Mouse (Mus musculus) brain, adult 2 months (tissue): ENCODE data around the gene Gm48552.

ENCODE experiments used
- DNase-seq: peaks from one replicate; pipeline ENCODE4 v3.0.0; 2011; ENCODE audit warnings: low read depth, low spot score

The Gm48552 gene

GRCm38 (mm10) chr10:81387716-81388115, 1.1 kb upstream of the Gm48552 start:
- no peak for DNase-seq

DNA sequence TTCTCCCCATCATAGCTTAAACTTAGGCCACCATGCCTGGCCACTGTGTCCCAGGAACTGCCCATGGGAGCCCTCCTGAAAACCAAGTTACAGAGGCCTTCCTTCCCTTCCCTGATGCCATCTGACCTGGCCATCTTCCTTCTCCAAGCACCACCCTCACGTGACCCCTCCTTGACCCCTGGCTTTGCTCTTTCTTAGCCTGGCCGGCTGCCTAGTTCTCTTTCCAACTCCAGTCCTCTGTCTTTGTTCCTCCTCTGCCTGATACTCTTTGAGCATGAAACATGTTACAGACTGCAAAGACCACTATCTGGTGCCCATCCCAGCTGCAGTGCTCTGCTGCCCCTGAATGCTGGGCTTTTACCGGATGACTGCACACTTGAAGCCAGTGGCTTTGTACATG, 568 bp downstream of the Gm48552 start:
- no peak for DNase-seq

- DNase-seq, result peak; percentile 65
Observed at GRCm38 (mm10) chr10:81389801-81390677, 1.2 kb downstream of the Gm48552 start.

DNA sequence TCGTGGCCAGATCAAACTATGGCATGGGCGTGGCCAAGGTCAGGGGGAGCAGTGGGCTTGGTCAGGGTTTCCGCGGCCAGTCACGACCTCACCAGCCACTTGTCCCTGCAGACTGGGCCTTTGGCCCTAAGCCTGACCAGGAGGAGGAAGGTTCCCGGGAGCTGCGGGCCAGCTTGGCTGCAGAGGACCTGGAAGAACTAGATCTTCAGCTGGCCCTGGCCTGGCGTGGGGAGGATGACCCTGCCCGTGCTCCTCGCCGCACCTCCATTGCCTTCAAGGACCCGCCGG, 1.8 kb downstream of the Gm48552 start:
- no peak for DNase-seq

DNA sequence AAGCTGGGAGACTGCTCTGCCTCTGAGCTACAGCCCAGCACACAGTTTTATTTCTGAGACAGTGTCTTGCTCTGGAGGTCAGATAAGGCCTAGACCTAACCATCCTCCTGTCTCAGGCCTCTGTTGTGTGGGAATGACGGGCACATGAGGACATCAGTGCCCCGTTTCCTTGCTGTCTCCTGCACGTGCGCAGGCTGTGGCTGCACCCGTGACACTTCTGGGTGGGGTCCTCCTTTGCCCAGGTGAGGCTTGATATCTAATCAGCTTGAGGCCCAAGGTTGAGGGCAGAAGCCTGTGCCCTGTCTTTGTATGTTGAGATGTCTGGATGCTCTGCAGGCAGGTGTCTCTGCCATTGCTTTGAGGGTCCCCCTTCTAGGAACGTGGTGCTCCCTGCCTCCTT, 3.5 kb downstream of the Gm48552 start:
- no peak for DNase-seq

DNA sequence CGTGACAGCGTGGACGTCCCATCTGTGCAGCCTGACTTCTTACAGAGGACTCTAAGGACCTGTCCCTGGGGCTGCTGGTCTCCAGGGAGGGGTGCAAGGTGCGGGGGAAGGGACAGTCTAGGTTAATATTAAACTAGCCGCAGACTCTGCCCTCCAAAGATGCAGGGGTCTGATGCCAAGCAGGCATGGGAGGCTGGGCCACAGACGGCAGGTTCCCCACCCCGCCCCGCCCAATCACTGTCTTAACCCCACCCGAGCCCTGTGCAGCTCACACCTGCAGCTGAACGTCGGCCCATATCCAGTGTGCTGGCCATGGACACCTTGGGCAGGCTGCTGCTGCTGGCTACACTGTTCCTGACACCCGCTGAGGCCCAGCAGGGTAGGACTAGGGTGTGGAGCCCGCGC, 4.0 kb downstream of the Gm48552 start, which contains the start of gene Smim24:
Gene Smim24 (plus strand): TSS at position 271 of the 405 bp plus-strand sequence.
- DNase-seq, result no peak

DNA sequence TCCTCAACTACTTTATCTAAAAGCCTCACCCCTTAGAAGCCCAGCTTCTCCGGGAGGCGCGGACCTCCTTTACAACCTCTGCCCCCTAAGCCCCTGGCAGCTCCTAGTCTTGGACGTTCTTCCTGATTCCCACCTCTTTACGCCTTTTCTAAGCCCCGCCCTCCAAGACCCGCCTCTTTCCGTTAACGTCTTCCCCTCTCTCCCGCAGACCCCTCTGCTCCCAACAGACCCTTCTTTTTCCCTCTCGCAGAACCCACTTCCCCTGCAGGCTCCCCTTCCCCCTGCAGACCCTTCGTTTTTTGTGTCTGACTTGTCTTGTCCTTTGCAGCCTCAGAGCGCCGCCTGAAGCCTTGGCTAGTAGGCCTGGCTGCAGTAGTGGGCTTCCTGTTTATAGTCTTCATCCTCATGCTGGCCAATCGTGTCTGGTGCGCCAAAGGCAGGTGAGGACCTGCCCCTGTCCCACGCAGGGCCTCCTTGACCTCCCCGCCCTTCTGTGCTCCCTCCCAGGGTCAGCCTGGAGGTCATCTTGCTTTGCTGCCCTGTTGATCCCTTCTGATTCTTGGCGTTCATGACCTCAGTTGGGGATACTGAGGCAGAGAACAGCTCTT, 4.8 kb downstream of the Gm48552 start:
- no peak for DNase-seq

- DNase-seq, result peak; percentile 71
Observed at GRCm38 (mm10) chr10:81395127-81395526, 6.3 kb downstream of the Gm48552 start.

- no peak for DNase-seq
Observed at GRCm38 (mm10) chr10:81395865-81396264, 7.1 kb downstream of the Gm48552 start.

DNA sequence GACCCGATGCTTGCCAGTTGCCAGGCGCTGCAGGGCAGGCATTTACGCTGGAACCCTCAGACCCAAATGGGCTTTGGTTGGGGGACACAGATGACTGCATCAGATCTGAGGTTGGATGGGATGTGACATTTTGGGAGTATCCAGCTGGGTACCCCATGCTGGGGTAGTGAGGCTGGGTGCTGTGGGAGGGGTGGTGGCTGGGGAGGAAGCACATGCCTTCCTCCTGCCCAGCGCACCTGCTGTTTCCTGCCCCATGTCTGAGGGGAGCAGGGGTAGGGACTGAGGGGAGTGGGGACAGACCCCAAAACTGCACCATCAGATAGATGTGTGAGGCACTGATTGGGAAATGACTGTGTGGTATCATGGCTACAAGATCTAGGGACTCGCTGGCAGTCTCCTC, 7.9 kb downstream of the Gm48552 start:
- no peak for DNase-seq

DNA sequence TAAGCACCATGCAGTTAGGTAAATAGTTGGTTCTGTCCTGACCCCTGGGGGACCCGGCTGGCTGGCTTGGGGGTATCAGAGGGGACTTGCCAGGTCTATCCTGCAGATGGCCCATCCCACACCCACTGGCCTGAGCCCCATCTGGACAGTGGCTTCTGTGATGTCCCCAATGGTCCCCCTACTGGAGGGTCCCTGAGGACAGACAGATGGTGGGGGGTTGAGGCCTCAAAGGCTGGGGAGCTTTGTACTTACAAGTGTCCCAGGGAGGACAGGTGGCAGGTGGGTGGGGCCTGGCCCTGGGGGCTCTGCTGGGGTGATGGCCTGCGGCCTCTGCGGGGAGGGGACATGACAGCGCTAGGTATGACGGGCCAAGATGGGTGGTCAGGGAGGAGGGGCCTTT, 10.5 kb downstream of the Gm48552 start:
- DNase-seq, result no peak

DNA sequence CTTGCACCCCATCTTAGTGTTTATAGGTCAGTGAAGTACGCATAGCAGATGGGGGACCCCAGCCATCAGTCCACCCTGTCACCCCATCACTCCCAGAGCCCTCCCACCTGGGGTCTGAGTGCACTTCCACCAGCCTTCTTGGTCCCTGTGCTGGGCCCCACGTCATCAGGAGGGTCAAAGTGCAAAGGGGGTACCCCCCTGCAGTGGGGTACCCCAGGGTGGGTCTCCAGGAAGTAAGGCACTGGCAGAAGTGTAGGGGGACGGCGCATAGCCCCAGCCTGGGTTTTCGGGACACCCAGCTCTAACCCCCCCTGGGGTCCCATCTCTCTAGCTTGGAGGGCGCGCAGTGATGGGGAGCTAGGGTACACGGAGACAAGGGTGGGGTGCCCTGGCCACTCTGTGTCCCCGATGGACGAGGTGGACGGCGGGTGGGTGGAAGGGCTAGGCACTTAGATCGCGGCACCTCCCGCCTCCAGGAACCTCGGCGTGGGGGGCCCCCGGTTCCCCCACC, 11.0 kb downstream of the Gm48552 start:
- DNase-seq, result no peak

DNA sequence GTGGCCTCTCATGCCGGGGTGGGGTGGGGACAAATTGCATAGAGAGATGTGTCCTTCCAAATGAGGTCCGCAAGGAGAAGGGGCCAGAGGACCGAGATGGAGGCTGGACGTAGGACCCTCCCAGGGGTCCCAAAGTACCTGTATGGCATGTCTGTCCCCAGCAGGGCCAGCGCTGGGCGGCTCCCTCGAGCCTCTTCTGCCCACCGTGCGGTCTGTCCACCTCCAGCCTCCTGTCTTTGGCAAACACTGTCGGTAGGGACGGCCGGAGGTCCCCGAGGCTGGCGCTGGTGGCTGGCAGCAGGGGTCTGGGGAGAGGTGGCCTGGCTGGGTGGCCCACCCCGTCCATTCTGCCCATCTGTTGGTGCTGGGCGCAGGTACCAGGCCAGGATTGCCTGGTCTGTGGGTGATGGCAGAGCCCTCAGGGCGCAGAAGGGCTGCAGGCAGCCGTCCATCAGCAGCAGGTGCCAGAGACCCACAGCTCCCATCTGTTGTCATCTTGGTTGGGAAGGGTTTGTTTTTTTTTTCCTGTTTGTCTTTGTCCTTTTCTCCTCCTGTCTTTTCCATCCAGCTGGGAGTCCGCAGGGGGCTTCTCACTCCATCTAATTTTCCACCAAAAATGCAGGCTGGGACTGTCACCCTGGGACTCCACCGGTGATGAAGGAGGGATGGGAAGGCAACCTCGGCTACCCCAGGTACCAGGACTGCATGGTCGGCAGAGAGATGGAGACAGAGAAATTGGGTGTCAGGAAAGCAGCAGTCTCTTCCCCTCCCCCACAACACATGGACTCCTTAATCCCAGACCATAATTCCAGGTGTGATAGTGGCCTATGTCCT, 11.8 kb downstream of the Gm48552 start:
- peak; percentile 94 for DNase-seq

GRCm38 (mm10) chr10:81401205-81401520, 12.4 kb downstream of the Gm48552 start:
- peak; percentile 55 for DNase-seq

DNA sequence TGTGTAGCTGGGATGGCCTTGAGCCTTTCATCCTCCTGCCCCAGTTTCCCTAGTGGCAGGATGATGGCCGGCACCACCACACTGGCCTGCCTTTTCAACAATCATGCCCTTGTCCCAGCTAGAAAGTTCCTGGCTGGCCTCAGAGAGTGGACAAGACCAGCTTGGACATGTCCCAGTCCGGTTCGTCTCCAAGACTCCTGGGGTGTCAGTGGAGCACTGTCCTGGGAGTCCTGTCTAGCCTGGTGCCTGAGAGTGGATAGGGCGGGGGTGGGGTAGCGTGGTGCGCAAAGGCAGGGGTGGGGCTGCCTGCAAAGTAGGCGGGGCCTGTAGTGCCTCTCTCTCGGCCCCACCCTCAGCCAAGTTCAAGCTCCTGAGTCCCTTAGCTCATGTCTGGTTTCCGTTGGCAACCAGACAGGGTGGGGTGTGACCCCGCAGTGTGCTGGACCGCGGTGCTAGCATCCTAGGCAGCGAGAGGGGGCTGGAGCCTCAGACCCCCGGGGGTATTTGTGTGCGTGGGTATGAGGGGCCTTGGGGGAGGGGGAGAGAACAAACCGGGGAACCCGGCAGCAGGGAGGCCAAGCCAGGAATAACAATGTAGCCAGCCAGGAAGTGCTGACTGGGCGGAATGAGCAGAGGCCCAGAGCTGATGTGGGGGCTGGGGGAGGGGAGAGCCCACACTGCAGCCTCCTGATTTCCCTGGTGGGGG, 12.9 kb downstream of the Gm48552 start:
- DNase-seq, result peak; percentile 73

DNA sequence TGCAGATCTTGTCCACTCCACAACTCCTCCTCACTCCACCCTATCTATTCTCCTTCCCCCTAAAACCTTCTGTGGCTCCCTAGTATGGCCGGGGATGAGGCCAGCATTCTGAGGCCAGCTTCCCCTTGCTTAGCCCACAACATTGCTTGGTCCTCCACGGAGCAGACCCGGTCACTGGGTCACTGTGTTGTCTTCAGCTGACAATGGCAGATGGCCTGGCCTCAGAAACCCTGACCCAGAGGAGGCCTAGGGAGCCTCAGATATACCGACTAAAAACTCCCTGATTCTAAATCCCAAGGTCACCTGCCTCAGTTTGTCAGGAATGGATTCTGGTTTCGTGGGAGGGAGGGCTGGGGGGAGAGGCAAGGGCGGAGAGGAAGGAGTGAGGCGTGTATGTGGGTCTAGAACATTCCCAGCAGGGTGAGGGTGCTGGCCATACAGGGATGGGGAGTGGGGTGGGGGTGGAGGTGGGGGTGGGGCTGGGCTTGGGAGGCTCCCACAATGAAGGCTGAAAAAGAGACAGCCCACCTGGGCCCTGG, 13.5 kb downstream of the Gm48552 start:
- DNase-seq, result peak; percentile 57

- no peak for DNase-seq
Observed at GRCm38 (mm10) chr10:81403511-81403910, 14.7 kb downstream of the Gm48552 start.

DNA sequence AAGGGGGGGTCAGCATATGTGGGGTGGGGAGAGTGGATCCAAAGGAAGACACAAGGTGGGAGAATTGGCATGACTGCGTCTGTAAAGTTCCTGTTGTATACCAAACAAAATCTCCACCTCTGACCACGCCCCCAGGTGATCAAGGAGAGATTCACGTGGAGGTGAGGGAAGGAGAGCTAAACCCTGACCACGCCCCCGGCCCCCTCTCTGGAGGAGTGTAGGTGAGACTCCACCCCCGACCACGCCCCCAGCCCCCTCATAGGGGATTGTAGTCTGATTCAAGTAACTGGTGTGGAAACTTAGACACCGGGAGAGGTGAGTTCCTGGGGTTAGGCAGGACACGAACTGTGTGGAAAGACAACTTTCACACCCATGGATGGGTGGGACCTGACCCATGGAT, 15.3 kb downstream of the Gm48552 start:
- DNase-seq, result no peak

DNA sequence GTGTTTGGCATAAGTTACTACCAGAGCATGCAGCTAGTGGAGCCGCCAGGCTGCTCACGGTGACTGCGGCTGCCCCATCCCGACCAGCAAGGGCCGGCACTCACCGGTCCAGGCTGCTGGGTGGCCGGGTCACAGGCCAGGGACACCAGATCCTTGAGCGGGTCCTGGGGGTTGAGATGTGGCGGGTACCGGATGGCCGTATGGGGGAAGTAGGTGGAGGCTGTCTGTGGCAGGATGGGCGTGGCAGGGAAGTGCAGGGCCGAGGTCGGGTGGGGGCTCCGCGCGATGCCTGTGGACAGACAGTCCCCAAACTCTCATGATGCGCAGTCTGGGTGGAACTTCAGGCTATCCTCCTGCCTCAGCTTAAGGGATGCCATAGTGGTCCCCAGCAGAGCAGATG, 15.9 kb downstream of the Gm48552 start:
- no peak for DNase-seq

DNA sequence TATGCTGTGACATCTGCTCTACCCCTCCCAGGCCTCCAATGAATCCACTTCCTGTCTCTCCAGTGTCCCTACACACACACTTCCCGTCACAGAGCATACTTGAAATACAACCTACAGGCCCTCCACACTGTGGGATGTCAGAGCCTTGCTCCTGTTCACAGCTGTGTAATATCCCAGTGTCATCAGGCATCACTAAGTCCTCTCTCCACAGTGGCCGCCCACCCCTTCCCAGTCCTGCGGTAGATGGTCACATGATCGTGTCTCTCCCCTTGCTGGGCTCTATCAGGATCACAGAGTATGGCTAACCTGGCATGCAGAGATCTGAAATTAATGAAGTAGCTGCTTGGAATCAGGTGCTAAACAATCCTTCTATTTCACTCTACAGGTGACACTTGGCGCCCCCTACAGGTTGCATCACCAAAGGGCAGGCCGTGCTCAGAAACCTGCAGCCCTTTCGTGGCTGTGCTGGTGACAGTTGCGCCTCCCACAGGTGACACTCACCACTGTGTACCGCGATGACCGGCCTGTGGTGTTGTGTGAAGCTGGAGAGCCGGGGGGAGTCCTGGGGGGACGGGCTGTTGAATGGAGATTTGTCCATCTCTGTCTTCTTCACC, 16.9 kb downstream of the Gm48552 start:
- peak; percentile 82 for DNase-seq
